Mouse (Mus musculus) thymus, adult 2 months (tissue): ENCODE measurements around the gene Itgb7.

Experiments
- CTCF ChIP-seq: fragments of 200-500 bp; IDR thresholded peaks from 2 replicates; pipeline ENCODE4 v1.5.1; 2012; ENCODE audit warnings: mild to moderate bottlenecking, control low read depth, low read length, moderate library complexity, borderline replicate concordance; ENCODE audit not compliant: control insufficient read depth, poor library complexity, insufficient read depth; ENCODE audit errors: extremely low read depth
- POLR2A ChIP-seq: fragments of 200-500 bp; IDR thresholded peaks from 2 replicates; pipeline ENCODE4 v1.6.1; 2012; ENCODE audit warnings: mild to moderate bottlenecking, low read length, control low read depth, moderate library complexity; ENCODE audit not compliant: control insufficient read depth, poor library complexity, insufficient read depth; ENCODE audit errors: extremely low read depth

- TF ChIP-seq POLR2A, result no peak
- no peak for TF ChIP-seq CTCF
Measured at GRCm38 (mm10) chr15:102242404-102243228, 10.9 kb upstream of the Itgb7 start.
